Mouse (Mus musculus) small intestine, adult 2 months (tissue): ENCODE results near the gene Cmip.

Source experiments
- CTCF ChIP-seq: fragments of 200-500 bp; IDR thresholded peaks from 2 replicates; pipeline ENCODE4 v1.5.1; 2012; ENCODE audit warnings: low read depth, mild to moderate bottlenecking, control low read depth, inconsistent platforms, low read length, moderate library complexity, mixed read lengths; ENCODE audit not compliant: insufficient replicate concordance, insufficient read length; ENCODE audit errors: extremely low read depth
- POLR2A ChIP-seq: fragments of 200-500 bp; IDR thresholded peaks from 2 replicates; pipeline ENCODE4 v1.6.1; 2012; ENCODE audit warnings: low read depth, mild to moderate bottlenecking, control low read depth, inconsistent platforms, low read length, moderate library complexity

GRCm38 (mm10) chr8:117290506-117290905 lies 33.6 kb downstream of the Cmip start:
- TF ChIP-seq CTCF (no peak), POLR2A (no peak)
